31 mouse cellular contexts compared by ENCODE assay signal in the genomic region with DNA sequence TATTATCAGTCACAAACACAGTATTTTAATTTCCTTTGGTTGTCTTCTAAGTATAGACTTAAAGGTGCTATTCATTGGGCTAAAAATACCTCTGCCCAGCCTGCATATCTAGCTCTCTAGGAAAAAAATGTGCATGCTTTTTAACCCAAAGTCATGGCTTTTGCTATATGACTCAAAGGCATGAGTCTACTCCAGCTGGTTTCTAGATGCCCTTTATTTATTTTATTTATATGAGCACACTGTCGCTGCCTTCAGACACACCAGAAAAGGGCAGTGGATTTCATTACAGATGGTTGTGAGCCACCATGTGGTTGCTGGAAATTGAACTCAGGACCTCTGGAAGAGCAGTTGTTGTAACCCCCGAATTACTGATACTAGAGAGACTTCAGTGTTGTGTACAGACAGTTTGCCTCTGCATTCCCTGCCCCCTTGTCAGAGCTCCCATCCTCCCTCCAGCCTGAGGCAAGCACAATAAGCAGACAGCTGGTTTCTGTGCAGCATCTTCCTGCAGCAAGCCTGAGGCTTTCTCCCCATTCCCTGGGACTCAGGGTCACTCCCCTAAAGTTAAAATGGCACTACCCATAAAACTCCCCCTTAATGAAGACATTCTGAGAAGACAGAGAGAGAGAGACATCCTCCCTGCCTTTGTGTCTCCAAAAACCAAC.
DNase-seq lines count a peak whose midpoint lies in the region; ATAC-seq and TF ChIP-seq lines count a peak whose summit lies in the region.
"Had no signal": no experiment of that assay in that cellular context is flagged by ENCODE, and none has a peak within 500 bp of the region (broad histone marks: within the 10 kb centered on the region; RNA-seq: fewer than 3 reads in every experiment).

No protein-coding gene starts in this region.

- DNase-seq in 416B (ENCODE audit: low read depth) (peak; percentile 8), NIH3T3 (ENCODE audit: low read depth) (peak; percentile 52)
- no peak for DNase-seq in right cerebral cortex, postnatal 25 days
- no peak for DNase-seq in testis, postnatal 14 days (ENCODE audit: low spot score)
- DNase-seq: adrenal gland, postnatal 25 days; cerebellum, adult 2 months; cerebellum, postnatal 14 days; heart, postnatal 14 days; kidney, adult 2 months; kidney, postnatal 10 days; layer of hippocampus, adult 9-11 months; lung, embryonic 14.5 days; lung, postnatal 14 days; right cerebral cortex, adult 18-20 months; right cerebral cortex, postnatal 4 days; thymus, adult 2 months; thymus, postnatal 36 days had no signal

- H3K9ac ChIP-seq in kidney, embryonic 16.5 days (replicated peaks; ENCODE audit: low read length) = no peak overlapping the region
- H3K9ac ChIP-seq in kidney, embryonic 15.5 days = no peak overlapping the region
- H3K9ac ChIP-seq: embryonic facial prominence, embryonic 13.5 days; forebrain, embryonic 15.5 days; limb, embryonic 12.5 days; liver, embryonic 15.5 days; lung, embryonic 14.5 days; neural tube, embryonic 13.5 days had no signal

- H3K4me3 ChIP-seq in kidney, embryonic 16.5 days (ENCODE audit: low read length) = no peak overlapping the region
- H3K4me3 ChIP-seq in kidney, embryonic 15.5 days (replicated peaks) = no peak overlapping the region
- H3K4me3 ChIP-seq in olfactory bulb, adult 2 months (ENCODE audit: insufficient read depth, low read depth, low read length) = no peak overlapping the region
- H3K4me3 ChIP-seq: embryonic facial prominence, embryonic 13.5 days; forebrain, embryonic 10.5 days; forebrain, embryonic 15.5 days; limb, embryonic 12.5 days; liver, embryonic 15.5 days; neural tube, embryonic 13.5 days had no signal

- no peaks in the 10 kb centered on the region for H3K36me3 ChIP-seq in kidney, embryonic 16.5 days (ENCODE audit: insufficient read depth, low read length)
- no peaks in the 10 kb centered on the region for H3K36me3 ChIP-seq in kidney, embryonic 15.5 days
- H3K36me3 ChIP-seq: embryonic facial prominence, embryonic 13.5 days; forebrain, embryonic 10.5 days; forebrain, embryonic 15.5 days; limb, embryonic 12.5 days; liver, embryonic 15.5 days; neural tube, embryonic 13.5 days had no signal

- 31% methylated on average over 2 of the region's 2 CpGs for WGBS in kidney, embryonic 16.5 days
- 29% methylated on average over 2 of the region's 2 CpGs for WGBS in kidney, embryonic 15.5 days
- WGBS in olfactory bulb, adult 2 months = 35% methylated on average over 2 of the region's 2 CpGs

- no peak overlapping the region for H3K4me2 ChIP-seq in kidney, embryonic 16.5 days (replicated peaks; ENCODE audit: low read depth, low read length)
- H3K4me2 ChIP-seq in kidney, embryonic 15.5 days = no peak overlapping the region
- H3K4me2 ChIP-seq: embryonic facial prominence, embryonic 13.5 days; forebrain, embryonic 15.5 days; limb, embryonic 12.5 days; liver, embryonic 15.5 days; lung, embryonic 14.5 days; neural tube, embryonic 13.5 days had no signal

- no peaks in the 10 kb centered on the region for H3K27me3 ChIP-seq in kidney, embryonic 16.5 days (ENCODE audit: insufficient read depth, low read length)
- H3K27me3 ChIP-seq in kidney, embryonic 15.5 days = no peaks in the 10 kb centered on the region
- H3K27me3 ChIP-seq: CH12.LX; embryonic facial prominence, embryonic 13.5 days; forebrain, embryonic 15.5 days; limb, embryonic 12.5 days; liver, embryonic 15.5 days; neural tube, embryonic 13.5 days had no signal

- no peak for TF ChIP-seq POLR2A in olfactory bulb, adult 2 months (IDR thresholded peaks at IDR 0.05; ENCODE audit: insufficient read depth, low read depth, low read length)

- 0 out of 2 replicates have a peak, but pooled peaks cover 3% of the 10 kb centered on the region for H3K4me1 ChIP-seq in kidney, embryonic 16.5 days (ENCODE audit: insufficient read depth, low read length)
- H3K4me1 ChIP-seq in kidney, embryonic 15.5 days = no peaks in the 10 kb centered on the region
- H3K4me1 ChIP-seq in olfactory bulb, adult 2 months (ENCODE audit: control insufficient read depth, insufficient read depth, low read length) = peaks cover 3% of the 10 kb centered on the region; the same call in 1 of the 2 replicates
- H3K4me1 ChIP-seq: embryonic facial prominence, embryonic 13.5 days; forebrain, embryonic 15.5 days; liver, embryonic 15.5 days; neural tube, embryonic 13.5 days had no signal

- no peaks in the 10 kb centered on the region for H3K9me3 ChIP-seq in kidney, embryonic 16.5 days (ENCODE audit: low read length)
- H3K9me3 ChIP-seq in kidney, embryonic 15.5 days (replicated peaks) = no peaks in the 10 kb centered on the region
- H3K9me3 ChIP-seq: embryonic facial prominence, embryonic 13.5 days; forebrain, embryonic 10.5 days; forebrain, embryonic 15.5 days; G1E; limb, embryonic 12.5 days; liver, embryonic 15.5 days; neural tube, embryonic 13.5 days had no signal

- TF ChIP-seq CTCF in olfactory bulb, adult 2 months (IDR thresholded peaks at IDR 0.05; ENCODE audit: insufficient read depth, low read depth, low read length) = no peak

- no peak overlapping the region for H3K27ac ChIP-seq in kidney, embryonic 16.5 days (ENCODE audit: low read length)
- no peak overlapping the region for H3K27ac ChIP-seq in kidney, embryonic 15.5 days
- H3K27ac ChIP-seq in olfactory bulb, adult 2 months (ENCODE audit: insufficient read depth, low read depth, low read length) = peak overlapping the region; percentile 57; the same call in 1 of the 2 replicates
- H3K27ac ChIP-seq: embryonic facial prominence, embryonic 13.5 days; forebrain, embryonic 10.5 days; forebrain, embryonic 15.5 days; limb, embryonic 12.5 days; liver, embryonic 15.5 days; neural tube, embryonic 13.5 days; stomach, postnatal 0 days had no signal

- 0 out of 2 replicates have a peak, but pooled peaks have one; percentile 31 for ATAC-seq in kidney, embryonic 16.5 days (ENCODE audit: low FRiP score, low TSS enrichment)
- no peak for ATAC-seq in kidney, embryonic 15.5 days (replicated peaks; ENCODE audit: low FRiP score)
- ATAC-seq: forebrain, embryonic 15.5 days; hindbrain, embryonic 16.5 days; midbrain, embryonic 16.5 days had no signal

Comparison
In these comparisons a context has a peak if more than half of its experiments do, and no peak if none do; other contexts are left out.
1. DNase-seq: peak in 416B (single experiment) and NIH3T3 (single experiment); none in right cerebral cortex, postnatal 25 days (single experiment) and testis, postnatal 14 days (single experiment).